Mouse (Mus musculus) forebrain, postnatal 0 days (tissue): ENCODE data around the gene Cxcl10. TPM values are rescaled to one million over a fixed set of nuclear protein-coding genes. Genes with fewer than 3 reads are reported as not detected.
A peak's percentile ranks its signal among the peaks of the same experiment; 100 is the strongest.

ENCODE experiments used
- ATAC-seq: fragments of 200-750 bp; cut with Nextera tagmentation; 2 replicates; pipeline ENCODE4 v1.8.0; 2017; ENCODE audit warnings: mild to moderate bottlenecking, moderate library complexity
- DNase-seq: peaks from one replicate; pipeline ENCODE4 v3.0.0-alpha.2; 2015
- H3K27ac ChIP-seq: fragments of 300-500 bp; sonication (generic); 2 replicates; pipeline ENCODE4 v1.5.1; 2014; ENCODE audit warnings: low read depth, mild to moderate bottlenecking, antibody characterized with exemption, low read length, moderate library complexity, mixed read lengths
- H3K27me3 ChIP-seq: fragments of 300-500 bp; sonication (generic); 2 replicates; pipeline ENCODE4 v1.6.1; 2014; ENCODE audit warnings: mild to moderate bottlenecking, low read length, mixed read lengths; ENCODE audit not compliant: insufficient read depth
- H3K36me3 ChIP-seq: fragments of 300-500 bp; sonication (generic); 2 replicates; pipeline ENCODE4 v1.6.1; 2014; ENCODE audit warnings: mild to moderate bottlenecking, moderate library complexity; ENCODE audit not compliant: insufficient read depth
- H3K4me1 ChIP-seq: fragments of 300-500 bp; sonication (generic); 2 replicates; pipeline ENCODE4 v1.6.1; 2014; ENCODE audit warnings: antibody characterized with exemption; ENCODE audit not compliant: insufficient read depth
- H3K4me2 ChIP-seq: fragments of 300-500 bp; sonication (generic); 2 replicates; pipeline ENCODE4 v1.6.1; 2014; ENCODE audit warnings: low read depth, mild to moderate bottlenecking, moderate library complexity
- H3K4me3 ChIP-seq: fragments of 300-500 bp; sonication (generic); 2 replicates; pipeline ENCODE4 v1.5.1; 2014; ENCODE audit warnings: low read depth, low read length, mixed read lengths
- H3K9ac ChIP-seq: fragments of 300-500 bp; sonication (generic); 2 replicates; pipeline ENCODE4 v1.6.1; 2014; ENCODE audit warnings: mild to moderate bottlenecking
- H3K9me3 ChIP-seq: fragments of 300-500 bp; sonication (generic); 2 replicates; pipeline ENCODE4 v1.6.1; 2016; ENCODE audit warnings: low read length
- CTCF ChIP-seq: sonication (generic); IDR thresholded peaks from 2 replicates; pipeline ENCODE4 v1.5.1; 2016; ENCODE audit warnings: antibody characterized with exemption, control low read depth, low read depth
- WGBS: fragments of 180-500 bp; shearing (Covaris S2); extraction: QIAGEN DNeasy Blood & Tissue Kit; methylation state at CpG from one replicate; pipeline ENCODE4 v1.1.7; 2014; 5-methylcytosine and 5-hydroxymethylcytosine counted together
- polyA plus RNA-seq: library from polyadenylated mRNA; unstranded; fragments of >200 nt; fragmentation: Nextera tagmentation; extraction: Ambion mirVana; gene quantifications from 2 replicates; pipeline ENCODE4 v1.2.1, GENCODE M21; 2015
- total RNA-seq: library from RNA; depleted of rRNA; stranded (reverse); fragments of >200 nt; gene quantifications from 2 replicates; pipeline ENCODE4 v1.2.3, GENCODE M21; 2014

Gene Cxcl10
- total and polyA plus RNA-seq, 2 experiments from 2014 or later: 0.28 to 0.86 TPM

DNA sequence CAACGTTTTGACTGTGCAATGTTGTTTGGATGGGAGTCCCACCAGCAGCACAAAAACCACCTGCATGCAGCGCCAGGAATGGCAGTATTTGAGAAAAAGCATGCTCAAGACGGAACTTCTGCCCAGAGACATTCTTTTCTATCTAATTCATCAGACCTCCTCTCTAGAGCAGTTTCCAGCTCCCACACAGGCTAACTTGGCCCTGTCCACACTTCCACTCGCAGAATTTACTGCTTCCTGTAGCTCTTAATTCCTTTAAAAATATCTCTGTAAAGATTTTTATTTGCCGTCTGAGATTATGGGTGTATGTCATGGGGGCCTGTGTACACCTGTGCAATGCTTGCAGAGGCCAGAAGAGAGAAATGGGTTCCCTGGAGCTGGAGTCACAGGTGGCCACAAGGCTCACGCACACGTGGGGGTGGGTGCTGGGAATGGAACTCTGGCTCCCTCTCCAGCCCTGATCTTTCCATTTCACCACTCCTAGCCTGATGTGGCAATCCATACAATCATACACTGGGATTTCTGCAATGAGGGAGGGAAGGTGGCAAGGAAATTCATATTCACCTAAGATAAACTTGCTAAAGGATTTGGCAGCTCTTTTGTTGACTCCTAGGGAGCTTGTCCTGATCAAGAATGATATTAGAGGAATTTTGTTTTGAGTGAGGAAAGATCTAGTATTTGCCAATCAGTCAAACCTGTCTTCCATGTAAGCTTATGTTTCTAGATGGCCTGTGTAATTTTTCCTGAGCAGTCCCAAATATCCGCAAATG lies 26.9 kb downstream of the Cxcl10 start:
- H3K4me2 ChIP-seq: no peak overlapping the region
- DNase-seq (no peak), ATAC-seq (no peak)
- no peak overlapping the region for H3K9ac ChIP-seq
- 68% methylated on average over 8 of the region's 8 CpGs for whole genome bisulfite sequencing
- H3K27me3 ChIP-seq: no peaks in the 10 kb centered on the region; the same call in 1 of the 2 replicates
- no peak overlapping the region for H3K4me3 ChIP-seq
- no peaks in the 10 kb centered on the region for H3K36me3 ChIP-seq
- H3K4me1 ChIP-seq: no peaks in the 10 kb centered on the region
- no peak overlapping the region for H3K27ac ChIP-seq
- H3K9me3 ChIP-seq: no peaks in the 10 kb centered on the region
- no peak for TF ChIP-seq CTCF

DNA sequence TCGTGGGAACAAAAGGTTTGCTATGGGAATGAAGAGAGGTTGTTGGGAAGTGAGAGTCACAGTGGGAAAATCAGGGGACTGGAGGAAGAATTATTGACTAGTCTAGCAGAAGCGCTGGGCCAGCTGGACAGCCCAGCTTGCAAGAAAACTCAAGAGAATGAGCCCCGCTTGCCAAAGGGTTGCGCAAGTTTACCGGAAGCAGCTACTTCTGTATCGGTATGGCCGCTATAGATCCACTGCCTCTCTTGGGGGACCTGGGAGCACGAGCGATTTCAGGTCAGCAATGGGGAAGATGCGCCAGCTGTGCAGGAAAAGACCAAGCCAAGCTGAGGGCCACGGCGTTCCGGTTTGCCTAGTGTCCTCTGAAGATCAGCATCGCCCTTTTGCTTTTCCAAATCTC lies 30.1 kb downstream of the Cxcl10 start:
- Histone ChIP-seq H3K27ac (no peak overlapping the region), H3K9ac (no peak overlapping the region), H3K4me1 (no peaks in the 10 kb centered on the region), H3K27me3 (no peaks in the 10 kb centered on the region; the same call in 1 of the 2 replicates), H3K4me2 (no peak overlapping the region), H3K36me3 (no peaks in the 10 kb centered on the region), H3K9me3 (no peaks in the 10 kb centered on the region), H3K4me3 (no peak overlapping the region)
- no peak for TF ChIP-seq CTCF
- DNase-seq (no peak), ATAC-seq (no peak)
- WGBS: 93% methylated on average over 14 of the region's 14 CpGs

DNA sequence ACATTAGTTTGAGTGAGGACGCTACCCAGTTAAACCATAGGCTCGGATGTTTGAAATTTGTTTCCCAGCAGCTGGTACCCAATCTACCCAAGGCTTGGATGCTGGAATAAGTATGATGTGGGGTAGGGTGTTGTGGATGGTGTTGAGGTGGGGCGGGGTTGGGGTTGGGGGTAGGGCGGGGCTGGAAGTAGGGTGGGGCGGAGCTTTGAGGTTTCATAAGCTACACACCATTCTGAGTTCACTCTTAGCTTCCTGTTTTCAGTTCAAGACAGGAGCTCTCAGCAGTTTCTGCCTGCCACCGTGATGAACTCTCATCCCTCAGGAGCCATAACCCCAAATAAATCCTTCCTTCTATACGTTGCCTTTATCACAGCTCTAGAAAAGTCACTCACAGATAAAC lies 30.6 kb downstream of the Cxcl10 start:
- ATAC-seq (no peak), DNase-seq (no peak)
- Histone ChIP-seq H3K36me3 (no peaks in the 10 kb centered on the region), H3K27ac (no peak overlapping the region), H3K4me2 (no peak overlapping the region), H3K9me3 (no peaks in the 10 kb centered on the region), H3K4me3 (no peak overlapping the region), H3K4me1 (no peaks in the 10 kb centered on the region), H3K9ac (no peak overlapping the region), H3K27me3 (no peaks in the 10 kb centered on the region; the same call in 1 of the 2 replicates)
- no peak for TF ChIP-seq CTCF
- 85% methylated on average over 7 of the region's 7 CpGs for WGBS

DNA sequence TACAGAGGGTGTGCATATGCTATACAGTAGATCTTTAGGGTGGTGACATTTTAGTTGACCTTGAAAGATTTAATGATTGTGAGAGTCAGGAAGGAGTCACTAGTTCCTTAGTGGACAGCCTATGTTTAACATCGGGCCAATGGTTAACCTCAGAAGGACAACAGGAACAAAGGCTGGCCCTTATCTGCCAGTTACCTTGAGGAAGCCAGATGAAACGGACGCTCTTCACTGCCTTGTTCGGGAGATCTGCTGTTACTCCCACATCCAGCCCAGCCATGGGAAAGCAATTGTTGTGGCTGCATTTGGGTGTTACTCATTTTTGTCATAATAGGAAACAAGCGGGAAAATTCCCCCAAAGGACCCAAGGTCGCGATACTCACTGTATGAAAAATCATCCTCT lies 34.9 kb downstream of the Cxcl10 start:
- Histone ChIP-seq H3K27me3 (no peaks in the 10 kb centered on the region), H3K9ac (no peak overlapping the region), H3K36me3 (no peaks in the 10 kb centered on the region), H3K4me2 (no peak overlapping the region), H3K4me1 (peaks cover 7% of the 10 kb centered on the region; the same call in 1 of the 2 replicates), H3K9me3 (no peaks in the 10 kb centered on the region), H3K27ac (no peak overlapping the region), H3K4me3 (no peak overlapping the region)
- no peak for DNase-seq
- TF ChIP-seq CTCF: no peak
- 78% methylated on average over 7 of the region's 7 CpGs for WGBS
- ATAC-seq: no peak

DNA sequence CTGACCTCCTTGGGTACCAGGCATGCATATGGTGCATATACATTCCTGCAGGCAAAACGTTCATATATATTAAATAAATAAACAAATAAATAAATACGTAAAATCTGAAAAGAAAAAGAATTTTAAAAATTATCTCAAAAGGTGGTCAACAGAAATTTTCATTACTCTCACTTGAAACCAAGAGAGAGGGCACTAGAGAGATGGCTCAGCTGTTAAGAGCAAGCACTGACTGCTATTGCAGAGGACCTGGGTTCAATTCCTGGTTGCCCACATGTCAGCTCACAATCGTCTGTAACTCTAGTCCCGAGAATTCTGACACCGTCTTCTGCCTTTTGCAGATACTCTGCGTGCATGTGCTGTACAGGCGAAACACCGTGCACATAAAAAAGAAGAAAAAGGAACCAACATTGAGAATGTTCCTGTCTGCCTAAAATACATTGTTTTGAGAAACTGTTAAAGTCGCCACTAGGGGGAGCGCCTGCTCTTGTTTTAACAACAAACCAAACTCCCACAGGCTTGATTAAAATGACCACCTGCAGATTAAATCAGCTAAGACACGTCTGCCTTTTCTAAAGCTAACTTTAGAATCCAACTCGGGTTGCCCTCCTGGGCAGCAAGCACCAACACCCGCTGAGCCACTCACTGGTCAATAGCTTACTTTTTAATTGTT lies 36.5 kb downstream of the Cxcl10 start:
- Histone ChIP-seq H3K4me3 (no peak overlapping the region), H3K27ac (no peak overlapping the region), H3K36me3 (no peaks in the 10 kb centered on the region), H3K9me3 (no peaks in the 10 kb centered on the region), H3K4me2 (0 out of 2 replicates have a peak overlapping the region, but pooled peaks have one; percentile 5), H3K9ac (no peak overlapping the region), H3K27me3 (no peaks in the 10 kb centered on the region), H3K4me1 (peaks cover 12% of the 10 kb centered on the region; the same call in 1 of the 2 replicates)
- ATAC-seq (no peak), DNase-seq (peak; percentile 92)
- 14% methylated on average over 13 of the region's 13 CpGs for WGBS
- TF ChIP-seq CTCF: peak; percentile 81

DNA sequence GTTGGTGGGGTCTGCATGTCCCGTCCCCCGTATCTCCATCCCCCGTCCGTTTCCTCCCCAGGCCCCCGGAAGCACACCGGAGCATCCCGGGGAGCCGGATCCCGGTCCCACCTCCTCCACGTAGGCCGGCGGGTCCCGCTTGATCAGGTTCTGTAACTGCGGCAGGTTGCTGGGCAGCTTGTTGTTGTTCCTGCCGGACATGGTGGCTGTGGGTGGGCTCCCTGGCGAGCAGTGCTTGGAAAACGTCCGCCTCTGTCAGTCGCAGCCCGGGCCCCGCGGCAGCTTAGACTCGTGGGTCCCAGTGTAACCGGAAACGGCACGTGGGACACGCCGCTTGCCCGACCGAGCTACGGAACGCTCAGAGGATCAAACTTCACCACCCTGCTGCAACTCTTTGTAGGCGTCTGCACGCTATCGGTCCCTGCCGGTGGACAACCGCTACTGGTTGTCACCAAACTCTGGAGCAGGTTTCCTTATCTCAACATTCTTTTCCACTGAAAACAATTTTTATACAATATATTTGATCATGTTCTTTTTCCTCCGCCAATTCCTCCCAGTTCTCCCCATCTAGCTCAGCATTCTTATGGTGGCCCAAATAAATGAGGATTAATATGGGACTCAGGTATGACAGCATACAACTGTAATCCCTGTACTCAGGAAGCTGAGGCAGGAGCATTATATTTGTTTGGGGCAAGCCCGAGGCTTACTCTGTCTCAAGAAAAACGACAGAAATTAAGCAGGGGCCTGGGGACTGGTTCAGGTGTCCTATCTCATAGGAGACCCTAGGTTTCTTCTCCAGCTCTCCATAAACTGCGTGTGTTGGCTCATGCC lies 38.8 kb downstream of the Cxcl10 start, which contains the start of gene Sdad1:
Gene Sdad1 (minus strand): TSS at position 799 of the 831 bp plus-strand sequence.
- peak within 1 kb of the TSS; percentile 73 for H3K9ac ChIP-seq
- H3K27ac ChIP-seq: peak within 1 kb of the TSS; percentile 79
- 3% methylated on average over 41 of the region's 41 CpGs for WGBS
- H3K4me3 ChIP-seq: peak within 1 kb of the TSS; percentile 62
- peak; percentile 97 for DNase-seq
- H3K4me1 ChIP-seq: peaks cover 12% of the 10 kb centered on the region; the same call in 1 of the 2 replicates
- H3K9me3 ChIP-seq: no peaks in the 10 kb centered on the region
- H3K4me2 ChIP-seq: peak within 1 kb of the TSS; percentile 60
- H3K27me3 ChIP-seq: no peaks in the 10 kb centered on the region
- ATAC-seq: peak; percentile 98
- peaks cover 8% of the 10 kb centered on the region for H3K36me3 ChIP-seq
- peak; percentile 87 for TF ChIP-seq CTCF
